Mouse (Mus musculus) heart, embryonic 14.5 days (tissue): ENCODE results near the gene Tcf21. TPM values are rescaled to one million over a fixed set of nuclear protein-coding genes. Genes with fewer than 3 reads are reported as not detected.

ENCODE experiments used
- ATAC-seq: fragments of 200-750 bp; cut with Nextera tagmentation; 2 replicates; pipeline ENCODE4 v1.8.0; 2017; ENCODE audit warnings: low read depth, moderate TSS enrichment; ENCODE audit not compliant: insufficient number of reproducible peaks, insufficient read depth, low FRiP score
- H3K27ac ChIP-seq, 2 experiments: fragments of 200-500 bp in 1 of 2; fragments of 300-500 bp in 1 of 2; sonication (generic) in 1 of 2; replicated peaks in 1 of 2; 2 replicates each; pipeline ENCODE4 v1.5.1; 2012 to 2014; ENCODE audit warnings: low read depth in 2 of 2, low read length in 2 of 2, control low read depth in 1 of 2, mild to moderate bottlenecking in 1 of 2, mixed read lengths in 1 of 2; ENCODE audit not compliant: control insufficient read depth in 1 of 2, insufficient read depth in 1 of 2
- H3K27me3 ChIP-seq: fragments of 300-500 bp; sonication (generic); 2 replicates; pipeline ENCODE4 v1.6.1; 2014; ENCODE audit warnings: mild to moderate bottlenecking, low read length, control low read depth; ENCODE audit not compliant: control insufficient read depth, insufficient read depth
- H3K36me3 ChIP-seq: fragments of 300-500 bp; sonication (generic); 2 replicates; pipeline ENCODE4 v1.6.1; 2014; ENCODE audit warnings: mild to moderate bottlenecking, control low read depth, low read length, mixed read lengths; ENCODE audit not compliant: control insufficient read depth, insufficient read depth
- H3K4me1 ChIP-seq, 2 experiments: fragments of 200-500 bp in 1 of 2; fragments of 300-500 bp in 1 of 2; sonication (generic) in 1 of 2; 2 replicates each; pipeline ENCODE4 v1.6.1; 2012 to 2014; ENCODE audit warnings: low read length in 2 of 2, control low read depth in 1 of 2, mixed read lengths in 1 of 2; ENCODE audit not compliant: control insufficient read depth in 2 of 2, insufficient read depth in 2 of 2
- H3K4me2 ChIP-seq: fragments of 300-500 bp; sonication (generic); 2 replicates; pipeline ENCODE4 v1.6.1; 2014; ENCODE audit warnings: mild to moderate bottlenecking, low read length
- H3K4me3 ChIP-seq, 2 experiments: fragments of 200-500 bp in 1 of 2; fragments of 300-500 bp in 1 of 2; sonication (generic) in 1 of 2; 2 replicates each; pipeline ENCODE4 v1.5.1; 2012 to 2014; ENCODE audit warnings: low read length in 2 of 2, mild to moderate bottlenecking in 2 of 2, control low read depth in 1 of 2, low read depth in 1 of 2, moderate library complexity in 1 of 2; ENCODE audit not compliant: control insufficient read depth in 1 of 2, insufficient read depth in 1 of 2
- H3K9ac ChIP-seq: fragments of 300-500 bp; sonication (generic); 2 replicates; pipeline ENCODE4 v1.6.1; 2014; ENCODE audit warnings: mild to moderate bottlenecking, low read length
- H3K9me3 ChIP-seq: fragments of 300-500 bp; sonication (generic); 2 replicates; pipeline ENCODE4 v1.6.1; 2016; ENCODE audit warnings: low read length, control low read depth; ENCODE audit not compliant: control insufficient read depth
- WGBS: fragments of 180-500 bp; shearing (Covaris S2); extraction: QIAGEN DNeasy Blood & Tissue Kit; methylation state at CpG from one replicate; pipeline ENCODE4 v1.1.7; 2014; 5-methylcytosine and 5-hydroxymethylcytosine counted together
- polyA plus RNA-seq: library from polyadenylated mRNA; unstranded; fragments of >200 nt; fragmentation: Nextera tagmentation; extraction: Ambion mirVana; gene quantifications from 2 replicates; pipeline ENCODE4 v1.2.1, GENCODE M21; 2014

The Tcf21 gene
- polyA plus RNA-seq, 1 experiment from 2014 or later: 71.6 TPM

DNA sequence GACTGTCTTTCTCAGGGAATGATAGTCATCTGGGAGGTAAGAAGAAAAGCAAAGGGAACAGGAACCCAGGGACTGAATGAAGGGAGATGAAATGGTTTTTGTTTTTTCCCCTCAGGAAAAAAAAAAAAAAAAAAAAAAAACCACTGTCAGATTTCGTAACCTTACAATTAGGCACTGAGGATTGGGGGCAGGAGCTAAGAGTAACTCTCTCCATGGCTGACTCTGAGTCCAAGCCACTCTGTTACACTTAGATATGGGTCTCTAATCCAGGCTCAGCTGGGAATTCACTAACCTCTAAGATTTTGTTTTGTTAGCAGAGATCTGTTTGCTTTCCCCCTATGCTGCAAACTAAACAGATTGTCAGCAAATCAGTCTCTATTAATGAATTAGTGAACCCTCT is 1.3 kb upstream of the Tcf21 start:
- Histone ChIP-seq H3K27me3 (peaks cover 55% of the 10 kb centered on the region), H3K4me3 (no peak overlapping the region), H3K9me3 (no peaks in the 10 kb centered on the region), H3K4me2 (no peak overlapping the region), H3K4me1 (peaks cover 0 to 9% of the 10 kb centered on the region in 2 experiments; a peak in 2 of 4 replicates), H3K9ac (no peak overlapping the region), H3K36me3 (no peaks in the 10 kb centered on the region), H3K27ac (no peak overlapping the region)
- 33% methylated on average over 1 of the region's 1 CpGs for WGBS
- ATAC-seq: no peak

DNA sequence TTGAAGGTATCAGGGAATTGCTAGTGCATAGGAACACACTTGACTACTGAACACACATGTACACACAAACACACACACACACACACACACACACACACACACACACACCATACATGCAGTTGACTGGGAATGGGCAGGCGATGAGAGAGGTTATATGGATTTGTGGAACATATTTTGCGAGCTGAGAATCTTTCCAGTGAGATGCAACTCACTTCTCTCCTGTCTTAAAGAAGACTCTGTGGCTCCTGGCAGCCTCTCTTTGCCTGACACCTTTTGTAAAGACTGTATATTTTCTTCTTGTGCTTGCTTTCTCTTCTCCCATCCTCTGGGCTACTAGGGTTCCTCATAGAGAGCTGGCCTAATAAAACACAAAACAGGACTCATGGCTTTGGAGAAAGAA is 867 bp upstream of the Tcf21 start:
- WGBS: 53% methylated on average over 2 of the region's 2 CpGs

DNA sequence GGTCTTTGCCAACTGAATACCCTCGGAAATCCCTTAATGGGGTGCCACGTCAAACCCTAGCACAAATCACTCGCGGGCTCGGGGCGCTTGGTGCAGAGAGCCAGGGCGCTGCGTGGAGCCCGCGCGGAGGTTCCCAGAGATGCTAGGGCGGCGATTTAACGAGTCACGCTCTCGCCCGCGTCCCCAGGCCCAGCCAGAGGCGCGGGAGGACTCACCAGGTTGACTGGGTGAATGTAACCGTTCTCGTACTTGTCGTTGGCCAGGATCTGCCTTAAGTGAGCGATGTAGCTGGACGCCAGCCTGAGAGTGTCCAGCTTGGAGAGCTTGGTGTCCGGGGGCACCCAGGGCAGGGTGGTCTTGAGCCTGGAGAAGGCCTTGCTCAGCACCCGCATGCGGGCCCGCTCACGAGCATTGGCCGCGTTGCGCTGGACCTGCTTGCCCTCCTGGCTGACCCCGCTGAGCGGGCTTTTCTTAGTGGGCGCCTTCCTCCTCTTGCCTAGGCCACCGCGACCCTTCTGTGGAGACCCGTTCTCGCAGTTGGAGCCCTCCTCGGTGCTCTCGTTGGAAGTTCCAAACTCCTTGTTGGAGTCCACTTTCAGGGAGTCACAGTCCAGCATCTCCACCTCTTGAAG is 619 bp downstream of the Tcf21 start:
- ATAC-seq: no peak

More for the DNA sequence above, 867 bp upstream of the Tcf21 start:
- no peaks in the 10 kb centered on the region for H3K36me3 ChIP-seq
- no peak overlapping the region for H3K4me3 ChIP-seq
- H3K9ac ChIP-seq: no peak overlapping the region
- peaks cover 1 to 9% of the 10 kb centered on the region in 2 experiments; a peak in 3 of 4 replicates for H3K4me1 ChIP-seq
- 0 out of 2 replicates have a peak overlapping the region, but pooled peaks have one; percentile 60 for H3K4me2 ChIP-seq
- H3K27me3 ChIP-seq: peaks cover 60% of the 10 kb centered on the region
- 0 out of 4 replicates have a peak overlapping the region, but pooled peaks of 1 of the 2 experiments have one; percentile 31 for H3K27ac ChIP-seq
- H3K9me3 ChIP-seq: no peaks in the 10 kb centered on the region
- ATAC-seq: no peak

DNA sequence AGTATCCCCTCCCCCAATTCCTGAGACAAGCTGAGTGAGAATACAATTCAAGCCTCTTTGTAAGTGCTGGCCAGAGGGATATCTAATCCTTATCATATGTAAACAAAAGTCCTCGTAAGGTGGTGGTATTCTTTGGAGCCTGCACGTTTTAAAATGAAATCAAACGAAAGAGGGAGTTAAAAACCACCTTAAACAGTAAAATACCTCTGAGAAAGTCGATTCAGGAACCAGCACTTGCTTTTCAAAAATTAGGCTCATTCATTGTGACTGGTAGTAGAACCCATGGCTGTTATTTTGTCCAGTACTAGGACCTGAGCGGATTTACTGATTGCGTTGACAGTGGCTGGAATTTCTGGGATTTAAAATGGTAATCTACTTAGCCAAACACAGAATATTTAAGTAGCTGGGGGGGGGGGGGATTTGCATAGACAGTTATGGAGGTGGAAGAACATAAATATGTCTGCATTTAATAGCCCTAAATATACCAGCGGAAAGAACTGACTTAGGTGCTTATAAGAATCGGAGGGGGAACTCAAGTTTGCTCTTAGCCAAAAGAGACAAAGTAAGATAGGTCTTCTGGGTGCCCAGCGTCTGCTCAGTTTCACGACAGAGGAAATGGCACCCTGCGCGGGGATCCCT is 1.3 kb downstream of the Tcf21 start:
- WGBS: 6% methylated on average over 12 of the region's 12 CpGs
- H3K4me3 ChIP-seq: peak overlapping the region; percentile 44 to 51
- no peaks in the 10 kb centered on the region for H3K9me3 ChIP-seq
- H3K9ac ChIP-seq: peak overlapping the region; percentile 73
- H3K4me1 ChIP-seq: peaks cover 3 to 11% of the 10 kb centered on the region in 2 experiments; a peak in 3 of 4 replicates
- no peaks in the 10 kb centered on the region for H3K36me3 ChIP-seq
- peak overlapping the region; percentile 50 to 79 for H3K27ac ChIP-seq
- no peak for ATAC-seq
- H3K4me2 ChIP-seq: peak overlapping the region; percentile 60
- H3K27me3 ChIP-seq: peaks cover 77% of the 10 kb centered on the region

More for the DNA sequence above, 619 bp downstream of the Tcf21 start:
- Histone ChIP-seq H3K27me3 (peaks cover 73% of the 10 kb centered on the region), H3K9me3 (no peaks in the 10 kb centered on the region), H3K4me2 (peak overlapping the region; percentile 60), H3K4me3 (peak overlapping the region; percentile 44 to 51), H3K27ac (peak overlapping the region; percentile 50 to 79), H3K4me1 (peaks cover 2 to 9% of the 10 kb centered on the region in 2 experiments; a peak in 3 of 4 replicates), H3K9ac (peak overlapping the region; percentile 73), H3K36me3 (no peaks in the 10 kb centered on the region)
- 1% methylated on average over 41 of the region's 42 CpGs for WGBS

DNA sequence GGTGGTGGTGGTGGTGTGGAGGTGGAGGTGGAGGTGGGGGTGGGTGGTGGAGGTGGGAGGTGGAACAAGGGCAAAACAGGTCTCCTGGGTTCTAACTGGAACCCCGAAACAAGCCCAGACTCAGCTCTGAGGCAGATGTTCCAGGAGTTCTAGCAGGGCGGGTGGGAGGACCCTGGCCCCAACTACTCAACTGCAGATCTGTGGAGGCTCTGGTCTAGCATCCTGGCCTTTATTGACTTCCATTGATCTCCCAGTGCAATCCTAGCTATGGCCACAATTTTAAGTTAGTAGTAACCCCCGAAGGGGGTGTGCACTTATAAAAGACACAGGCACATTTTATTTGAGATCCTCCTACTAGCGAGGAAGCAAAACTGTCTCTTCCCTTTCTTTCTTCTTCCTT is 2.0 kb downstream of the Tcf21 start:
- H3K9me3 ChIP-seq: no peaks in the 10 kb centered on the region
- peaks cover 4 to 17% of the 10 kb centered on the region in 2 experiments; a peak in 3 of 4 replicates for H3K4me1 ChIP-seq
- 11% methylated on average over 4 of the region's 4 CpGs for WGBS
- peak overlapping the region; percentile 61; the same call in 1 of the 2 replicates for H3K9ac ChIP-seq
- H3K27ac ChIP-seq: peak overlapping the region in 1 of 2 experiments; percentile 55; a peak in 3 of 4 replicates
- peaks cover 78% of the 10 kb centered on the region for H3K27me3 ChIP-seq
- peak overlapping the region; percentile 23; the same call in 1 of the 2 replicates for H3K4me2 ChIP-seq
- H3K4me3 ChIP-seq: peak overlapping the region; percentile 45 to 51
- no peak for ATAC-seq
- no peaks in the 10 kb centered on the region for H3K36me3 ChIP-seq

DNA sequence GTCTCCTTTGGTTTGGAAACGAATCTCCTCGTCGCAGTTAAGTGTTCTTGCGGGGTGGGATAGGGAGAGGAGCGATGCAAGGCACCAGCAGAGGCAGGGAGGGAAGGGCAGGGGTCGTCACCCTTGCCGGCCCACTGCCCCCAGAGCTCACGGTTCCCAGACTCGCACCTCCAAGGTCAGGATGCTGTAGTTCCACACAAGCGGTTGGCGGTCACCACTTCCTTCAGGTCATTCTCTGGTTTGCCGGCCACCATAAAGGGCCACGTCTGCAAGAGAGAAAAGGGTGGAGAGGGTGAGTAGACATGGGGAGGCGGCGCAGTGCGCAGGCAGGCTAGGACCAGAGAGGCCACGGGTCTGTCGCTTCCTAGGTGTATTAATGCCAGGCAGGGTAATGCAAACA is 2.4 kb downstream of the Tcf21 start:
- Histone ChIP-seq H3K27me3 (peaks cover 76% of the 10 kb centered on the region), H3K4me1 (peaks cover 4 to 17% of the 10 kb centered on the region in 2 experiments; a peak in 3 of 4 replicates), H3K9ac (peak overlapping the region; percentile 61), H3K9me3 (no peaks in the 10 kb centered on the region), H3K27ac (peak overlapping the region; percentile 13 to 55), H3K4me3 (peak overlapping the region; percentile 45 to 51), H3K4me2 (peak overlapping the region; percentile 31), H3K36me3 (no peaks in the 10 kb centered on the region)
- no peak for ATAC-seq
- 6% methylated on average over 18 of the region's 18 CpGs for WGBS

DNA sequence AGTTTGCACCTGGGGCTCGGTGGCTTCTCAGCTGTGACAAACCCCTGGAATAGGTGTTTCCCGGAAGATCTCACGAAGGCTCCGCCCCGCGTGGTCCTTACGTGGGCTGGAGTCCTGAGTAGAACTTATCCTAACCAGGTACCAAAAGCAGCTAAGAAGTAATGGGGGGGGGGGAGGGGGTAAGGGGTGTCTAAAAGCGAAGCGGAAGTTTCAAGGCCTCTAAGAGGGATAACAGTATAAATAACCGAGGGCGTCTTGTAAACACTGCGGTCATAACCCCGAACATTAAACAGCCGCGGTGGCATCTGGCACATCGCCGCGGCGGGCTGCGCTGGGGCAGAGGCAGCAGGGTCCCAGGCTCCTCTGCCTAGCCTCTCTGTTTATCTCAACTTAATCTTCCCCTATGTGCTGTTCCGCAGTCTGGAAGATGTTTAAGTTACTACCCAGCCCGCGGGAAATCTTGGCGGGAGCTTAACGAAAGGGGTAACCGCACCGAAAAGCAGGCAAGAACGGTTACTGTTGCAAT is 3.7 kb downstream of the Tcf21 start:
- H3K9me3 ChIP-seq: no peaks in the 10 kb centered on the region
- no peak for ATAC-seq
- peaks cover 83% of the 10 kb centered on the region for H3K27me3 ChIP-seq
- 2% methylated on average over 28 of the region's 28 CpGs for WGBS
- peak overlapping the region; percentile 29 to 31 for H3K4me3 ChIP-seq
- peak overlapping the region; percentile 63 for H3K9ac ChIP-seq
- peaks cover 4 to 17% of the 10 kb centered on the region in 2 experiments; a peak in 3 of 4 replicates for H3K4me1 ChIP-seq
- H3K27ac ChIP-seq: peak overlapping the region; percentile 53 to 59
- H3K36me3 ChIP-seq: no peaks in the 10 kb centered on the region
- peak overlapping the region; percentile 55 for H3K4me2 ChIP-seq
